Mouse (Mus musculus): ENCODE data around the gene Fmo4. TPM values are rescaled to one million over a fixed set of nuclear protein-coding genes. Genes with fewer than 3 reads are reported as not detected.

Fmo4 gene
- polyA plus RNA-seq (2015; fragmentation: Illumina TruSeq; extraction: RNeasy Lipid Tissue Mini Kit (QIAGEN cat#74804); ENCODE audit: low read depth, low replicate concordance): not detected

GRCm38 (mm10) chr1:162813836-162814156 lies at the start of gene Fmo4:
Fmo4 (minus strand) TSS chr1:162813972.

Other genes starting within 250 kb of the Fmo4 start
- 124 TPM for gene Vamp4, start 243.5 kb downstream of the Fmo4 start, polyA plus RNA-seq (2015; fragmentation: Illumina TruSeq; extraction: RNeasy Lipid Tissue Mini Kit (QIAGEN cat#74804); ENCODE audit: low read depth, low replicate concordance)
- gene Myoc, start 174.8 kb downstream of the Fmo4 start, polyA plus RNA-seq (2015; fragmentation: Illumina TruSeq; extraction: RNeasy Lipid Tissue Mini Kit (QIAGEN cat#74804); ENCODE audit: low read depth, low replicate concordance): 23.8 TPM
- gene Myocos, start 155.8 kb downstream of the Fmo4 start, polyA plus RNA-seq (2015; fragmentation: Illumina TruSeq; extraction: RNeasy Lipid Tissue Mini Kit (QIAGEN cat#74804); ENCODE audit: low read depth, low replicate concordance): not detected
- 51.7 TPM for gene Prrc2c, start 73.4 kb downstream of the Fmo4 start, polyA plus RNA-seq (2015; fragmentation: Illumina TruSeq; extraction: RNeasy Lipid Tissue Mini Kit (QIAGEN cat#74804); ENCODE audit: low read depth, low replicate concordance)
- gene Fmo1, start 52.6 kb upstream of the Fmo4 start, polyA plus RNA-seq (2015; fragmentation: Illumina TruSeq; extraction: RNeasy Lipid Tissue Mini Kit (QIAGEN cat#74804); ENCODE audit: low read depth, low replicate concordance): 9.8 TPM
- gene Fmo2, start 84.8 kb upstream of the Fmo4 start, polyA plus RNA-seq (2015; fragmentation: Illumina TruSeq; extraction: RNeasy Lipid Tissue Mini Kit (QIAGEN cat#74804); ENCODE audit: low read depth, low replicate concordance): 1.1 TPM
- not detected for gene Fmo6, start 123.5 kb upstream of the Fmo4 start, polyA plus RNA-seq (2015; fragmentation: Illumina TruSeq; extraction: RNeasy Lipid Tissue Mini Kit (QIAGEN cat#74804); ENCODE audit: low read depth, low replicate concordance)
- not detected for gene Fmo3, start 170.6 kb upstream of the Fmo4 start, polyA plus RNA-seq (2015; fragmentation: Illumina TruSeq; extraction: RNeasy Lipid Tissue Mini Kit (QIAGEN cat#74804); ENCODE audit: low read depth, low replicate concordance)